Mouse (Mus musculus): ENCODE results near the gene Phykpl. TPM values are rescaled to one million over a fixed set of nuclear protein-coding genes. Genes with fewer than 3 reads are reported as not detected.

Phykpl gene
- total RNA-seq (2021), result 10 to 100 TPM in 1 of 2 experiments, 1 to 10 TPM in 1; 9.8 to 10.2 TPM

- intact Hi-C loops (cut with DNase I), result loop anchor here (10.0 kb wide), 1 partner anchor 650 kb away; the partner anchor contains the start of gene Skp1a
- DNase-seq, result peak; percentile 99
Observed at GRCm38 (mm10) chr11:51584431-51585248, at the start of gene Phykpl. Gene Phykpl (plus strand): TSS chr11:51584757.

- DNase-seq, result no peak
- intact Hi-C loops (cut with DNase I), result no loop called here
Observed at GRCm38 (mm10) chr11:51538388-51538787, 46.2 kb upstream of the Phykpl start.

GRCm38 (mm10) chr11:51538919-51539758, 45.4 kb upstream of the Phykpl start:
- intact Hi-C loops (cut with DNase I), result loop anchor here (1.0 kb wide), 1 partner anchor 43 kb away; no protein-coding TSS in a partner anchor
- no peak for DNase-seq

- DNase-seq, result peak; percentile 90 to 97
- intact Hi-C loops (cut with DNase I), result loop anchor here (1.0 to 5.0 kb wide), 2 partner anchors 42 to 142 kb away; no protein-coding TSS in a partner anchor
Observed at GRCm38 (mm10) chr11:51539759-51540282, 44.7 kb upstream of the Phykpl start.

- no peak for DNase-seq
- intact Hi-C loops (cut with DNase I), result loop anchor here (5.0 kb wide), 1 partner anchor 140 kb away; no protein-coding TSS in a partner anchor
Observed at GRCm38 (mm10) chr11:51542424-51542823, 42.1 kb upstream of the Phykpl start.

- intact Hi-C loops (cut with DNase I), result loop anchor here (5.0 kb wide), 1 partner anchor 139 kb away; no protein-coding TSS in a partner anchor
- no peak for DNase-seq
Observed at GRCm38 (mm10) chr11:51543487-51544050, 41.0 kb upstream of the Phykpl start.

GRCm38 (mm10) chr11:51544413-51544812, 40.1 kb upstream of the Phykpl start:
- no peak for DNase-seq
- intact Hi-C loops (cut with DNase I), result loop anchor here (5.0 kb wide), 1 partner anchor 138 kb away; no protein-coding TSS in a partner anchor

GRCm38 (mm10) chr11:51545811-51546210, 38.7 kb upstream of the Phykpl start:
- no peak for DNase-seq
- intact Hi-C loops (cut with DNase I), result no loop called here

GRCm38 (mm10) chr11:51551253-51551652, 33.3 kb upstream of the Phykpl start:
- intact Hi-C loops (cut with DNase I), result no loop called here
- no peak for DNase-seq

GRCm38 (mm10) chr11:51552091-51552490, 32.5 kb upstream of the Phykpl start:
- intact Hi-C loops (cut with DNase I), result no loop called here
- DNase-seq, result no peak

GRCm38 (mm10) chr11:51554590-51554989, 30.0 kb upstream of the Phykpl start:
- no peak for DNase-seq
- intact Hi-C loops (cut with DNase I), result no loop called here

GRCm38 (mm10) chr11:51555066-51555465, 29.5 kb upstream of the Phykpl start:
- intact Hi-C loops (cut with DNase I), result no loop called here
- no peak for DNase-seq

- intact Hi-C loops (cut with DNase I), result no loop called here
- no peak for DNase-seq
Observed at GRCm38 (mm10) chr11:51563276-51563675, 21.3 kb upstream of the Phykpl start.

- intact Hi-C loops (cut with DNase I), result no loop called here
- DNase-seq, result no peak
Observed at GRCm38 (mm10) chr11:51565062-51565461, 19.5 kb upstream of the Phykpl start.

- intact Hi-C loops (cut with DNase I), result no loop called here
Observed at GRCm38 (mm10) chr11:51565951-51566350, 18.6 kb upstream of the Phykpl start.

GRCm38 (mm10) chr11:51568801-51569200, 15.8 kb upstream of the Phykpl start:
- DNase-seq, result no peak
- intact Hi-C loops (cut with DNase I), result no loop called here

More at GRCm38 (mm10) chr11:51565951-51566350, 18.6 kb upstream of the Phykpl start:
- DNase-seq, result no peak

GRCm38 (mm10) chr11:51576454-51576853, 8.1 kb upstream of the Phykpl start:
- DNase-seq, result no peak
- intact Hi-C loops (cut with DNase I), result no loop called here

- intact Hi-C loops (cut with DNase I), result no loop called here
- DNase-seq, result no peak
Observed at GRCm38 (mm10) chr11:51577587-51577986, 7.0 kb upstream of the Phykpl start.

GRCm38 (mm10) chr11:51579024-51579423, 5.5 kb upstream of the Phykpl start:
- no peak for DNase-seq
- intact Hi-C loops (cut with DNase I), result no loop called here

- intact Hi-C loops (cut with DNase I), result loop anchor here (1.0 to 10.0 kb wide), 2 partner anchors 43 to 652 kb away; partner anchors contain the start of gene Skp1a
- DNase-seq, result peak; percentile 64 to 72
Observed at GRCm38 (mm10) chr11:51582713-51583112, 1.8 kb upstream of the Phykpl start.

All from heart, postnatal 36 days (tissue).